Mouse (Mus musculus): Measurements from ENCODE around the gene Gm10352.
"Not testable (repeated sequence)": the region's sequence is repeated elsewhere in the genome, so short reads cannot be mapped to it uniquely, and the experiment has no call there.

Gm10352 gene

DNA sequence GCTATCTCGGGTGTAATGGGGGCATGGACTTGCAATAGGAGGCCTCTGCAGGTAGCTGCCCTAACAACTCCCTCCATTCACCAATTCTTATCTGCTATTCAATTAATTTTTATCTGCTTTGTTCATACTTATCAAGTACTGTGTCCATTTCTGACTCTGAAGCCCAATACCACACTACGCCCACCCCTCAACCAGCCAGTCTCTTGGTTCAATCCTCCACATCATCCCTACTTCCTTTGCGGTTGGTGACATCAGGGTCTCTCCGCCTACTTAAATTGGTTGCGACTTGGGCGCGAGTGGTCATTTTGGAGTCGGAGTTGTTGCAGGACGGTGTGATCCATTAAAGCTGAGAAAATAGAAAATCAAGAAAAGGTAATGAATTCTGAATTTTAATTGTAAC is at the start of gene Gm10352:
Gene Gm10352 (plus strand): TSS at position 301 of the 400 bp plus-strand sequence.
- DNase-seq, result not testable (repeated sequence)

DNA sequence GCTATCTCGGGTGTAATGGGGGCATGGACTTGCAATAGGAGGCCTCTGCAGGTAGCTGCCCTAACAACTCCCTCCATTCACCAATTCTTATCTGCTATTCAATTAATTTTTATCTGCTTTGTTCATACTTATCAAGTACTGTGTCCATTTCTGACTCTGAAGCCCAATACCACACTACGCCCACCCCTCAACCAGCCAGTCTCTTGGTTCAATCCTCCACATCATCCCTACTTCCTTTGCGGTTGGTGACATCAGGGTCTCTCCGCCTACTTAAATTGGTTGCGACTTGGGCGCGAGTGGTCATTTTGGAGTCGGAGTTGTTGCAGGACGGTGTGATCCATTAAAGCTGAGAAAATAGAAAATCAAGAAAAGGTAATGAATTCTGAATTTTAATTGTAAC is 31.5 kb downstream of the Gm10352 start, which contains the start of gene Gm29289:
Gene Gm29289 (plus strand): TSS at position 301 of the 400 bp plus-strand sequence.
- DNase-seq, result not testable (repeated sequence)

Data from cerebellum, postnatal 14 days (tissue).